Mouse (Mus musculus): ENCODE results near the gene Nhp2.
"Not testable (repeated sequence)": the region's sequence is repeated elsewhere in the genome, so short reads cannot be mapped to it uniquely, and the experiment has no call there.

The Nhp2 gene

GRCm38 (mm10) chr11:51658291-51658690 lies 38.8 kb downstream of the Nhp2 start:
- DNase-seq (ENCODE audit: low spot score in 2 of 2), result no peak

DNA sequence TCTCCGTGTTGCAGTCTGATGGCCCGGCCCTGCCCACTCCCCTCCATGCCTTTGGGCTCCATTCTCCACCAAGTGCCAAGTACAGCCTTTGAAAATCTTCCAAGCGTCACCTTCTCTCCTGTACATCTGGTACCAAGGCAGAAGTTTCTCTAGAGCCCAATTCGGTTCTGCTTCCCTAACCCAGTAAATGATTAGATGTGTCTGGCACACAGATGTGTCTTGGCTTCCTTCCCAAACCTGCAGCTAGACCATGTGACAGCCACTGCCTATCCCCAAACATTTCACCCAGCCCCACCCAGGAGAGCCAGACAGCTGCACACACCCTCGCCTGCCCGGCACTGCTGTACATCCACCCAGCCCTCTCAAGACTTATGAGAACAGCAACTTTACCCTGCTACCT lies 39.2 kb downstream of the Nhp2 start:
- no peak for DNase-seq (ENCODE audit: low spot score in 2 of 2)

DNA sequence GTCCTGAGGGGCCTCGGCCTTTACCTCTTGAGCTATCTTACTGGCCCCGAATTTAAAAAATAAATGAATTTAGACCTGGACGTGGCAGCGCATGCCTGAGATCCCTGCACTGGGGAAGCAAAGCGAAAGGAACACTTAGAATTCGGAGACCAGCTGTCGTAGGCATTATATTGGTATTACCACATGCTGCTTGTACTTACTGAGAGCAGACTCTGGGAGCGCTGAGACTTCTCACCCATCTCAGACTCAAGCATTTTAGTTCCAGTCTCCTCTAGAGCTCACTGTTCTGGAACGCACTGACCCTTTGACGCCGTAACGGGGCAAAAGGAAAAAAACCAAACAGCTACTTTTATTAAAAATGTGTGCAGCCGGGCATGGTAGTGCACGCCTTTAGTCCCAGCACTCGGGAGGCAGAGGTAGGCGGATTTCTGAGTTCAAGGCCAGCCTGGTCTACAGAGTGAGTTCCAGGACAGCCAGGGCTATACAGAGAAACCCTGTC lies 42.4 kb downstream of the Nhp2 start:
- DNase-seq (ENCODE audit: low spot score in 2 of 2), result no peak

DNA sequence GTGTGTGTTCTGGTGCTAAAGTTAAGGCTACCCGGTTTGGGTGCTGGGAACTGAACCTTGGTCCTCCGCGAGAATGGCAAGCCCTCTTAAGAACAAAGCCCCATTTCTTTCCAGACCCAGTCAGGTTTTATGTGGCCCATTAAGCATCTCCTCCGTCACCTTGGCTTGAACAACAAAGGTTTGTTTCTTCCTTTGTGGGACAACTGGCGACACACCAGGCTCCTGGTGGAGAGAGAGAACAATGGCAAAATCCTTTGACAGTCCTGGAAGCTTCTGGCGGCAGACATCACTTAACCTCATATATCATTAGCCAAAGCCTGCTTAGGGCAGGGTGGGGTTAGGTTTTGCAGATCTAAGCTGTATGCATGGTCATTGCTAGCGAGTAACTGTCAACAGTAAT lies 43.1 kb downstream of the Nhp2 start:
- DNase-seq (ENCODE audit: low spot score in 2 of 2), result no peak

DNA sequence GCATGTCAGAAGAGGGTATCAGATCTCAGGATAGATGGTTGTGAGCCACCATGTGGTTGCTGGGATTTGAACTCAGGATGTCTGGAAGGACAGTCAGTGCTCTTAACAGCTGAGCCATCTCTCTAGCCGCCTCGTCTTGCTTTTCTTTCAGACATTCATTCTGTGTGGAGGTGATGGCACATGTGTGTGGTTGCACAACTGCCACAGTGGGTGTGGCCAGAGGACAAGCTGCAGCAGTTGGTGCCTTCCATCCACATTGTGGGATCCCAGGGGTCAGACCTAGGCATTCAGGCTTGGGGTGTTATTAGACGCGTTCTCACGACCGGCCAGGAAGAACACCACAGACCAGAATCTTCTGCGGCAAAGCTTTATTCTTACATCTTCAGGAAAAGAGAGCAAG lies 45.2 kb downstream of the Nhp2 start:
- not testable (repeated sequence) for DNase-seq (ENCODE audit: low spot score in 2 of 2)

DNA sequence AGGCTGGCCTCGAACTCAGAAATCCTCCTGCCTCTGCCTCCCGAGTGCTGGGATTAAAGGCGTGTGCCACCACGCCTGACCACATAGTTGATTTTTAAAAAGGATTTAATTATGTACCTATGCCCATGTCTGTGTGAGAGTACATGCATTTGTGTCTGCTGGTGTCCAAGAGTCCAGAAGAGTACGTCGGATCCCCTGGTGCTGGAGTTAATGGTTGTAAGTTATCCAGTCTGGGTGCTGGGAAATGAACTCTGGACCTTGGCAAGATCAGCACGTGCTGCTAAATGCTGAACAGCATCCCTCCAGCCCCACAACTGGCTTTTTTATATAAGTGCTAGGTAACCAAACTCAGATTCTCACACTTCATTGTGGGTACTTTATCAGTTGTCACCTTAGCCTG lies 51.3 kb downstream of the Nhp2 start:
- no peak for DNase-seq (ENCODE audit: low spot score in 2 of 2)

GRCm38 (mm10) chr11:51671376-51671775 lies 51.8 kb downstream of the Nhp2 start:
- DNase-seq (ENCODE audit: low spot score in 2 of 2), result no peak

DNA sequence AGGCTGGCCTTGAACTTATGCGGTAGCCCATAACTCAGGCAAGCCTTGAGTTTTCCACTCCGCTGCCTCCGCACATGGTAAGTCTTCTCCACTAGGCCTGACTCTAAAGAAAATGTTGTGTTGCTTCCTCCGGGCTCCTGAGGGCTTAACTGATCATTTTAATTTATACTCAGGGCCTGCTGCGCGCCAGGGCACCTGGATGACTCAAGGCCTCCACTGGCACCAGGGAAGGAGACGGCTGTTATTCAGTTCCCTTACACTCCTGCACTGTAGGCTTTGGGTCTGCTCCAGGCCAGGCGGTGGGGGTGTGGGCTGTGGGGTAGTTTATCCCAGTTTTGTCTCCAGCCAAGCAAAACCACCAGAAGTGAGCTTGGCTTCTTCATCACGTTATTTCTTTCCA lies 53.8 kb downstream of the Nhp2 start:
- no peak for DNase-seq (ENCODE audit: low spot score in 2 of 2)

Data from spleen, postnatal 36 days (tissue).